Mouse (Mus musculus) erythroblast, embryonic 14.5 days (primary cell): ENCODE results near the gene Cep70.

ENCODE experiments used
- GATA1 ChIP-seq: IDR thresholded peaks from 2 replicates; pipeline ENCODE4 v1.6.1; 2012; ENCODE audit warnings: low read length, inconsistent platforms, mixed read lengths
- TAL1 ChIP-seq: IDR thresholded peaks from 3 replicates; pipeline ENCODE4 v1.6.1; 2012; ENCODE audit warnings: low read length, inconsistent platforms, mixed read lengths

DNA sequence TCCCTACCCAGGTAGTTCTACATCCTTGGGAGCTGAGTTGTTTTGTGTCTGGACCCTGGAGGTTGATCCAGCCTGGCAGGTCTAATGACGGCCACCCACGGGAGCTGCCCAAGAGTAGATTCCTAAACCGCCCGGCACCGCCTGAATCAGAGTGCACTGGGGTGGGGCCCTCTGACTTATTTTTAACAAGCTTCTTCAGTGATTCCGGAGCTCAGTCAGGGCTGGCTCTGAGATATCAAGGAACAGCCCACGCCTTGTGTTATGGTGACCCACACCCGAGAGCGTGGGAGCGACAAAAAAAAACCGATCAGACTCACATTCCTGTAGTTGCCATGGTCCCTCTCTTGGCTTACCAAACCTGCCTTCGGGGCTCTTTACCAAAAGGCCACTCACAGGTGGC is 97.0 kb downstream of the Cep70 start:
- TF ChIP-seq TAL1 = no peak
- no peak for TF ChIP-seq GATA1
